Mouse (Mus musculus) ES-E14 (cell line): ENCODE measurements around the gene Tmem18.

ENCODE experiments used
- CHD2 ChIP-seq: IDR thresholded peaks from 2 replicates; pipeline ENCODE4 v1.6.1; 2014; ENCODE audit warnings: mild to moderate bottlenecking, low read depth, low read length, inconsistent platforms
- HCFC1 ChIP-seq: IDR thresholded peaks from 2 replicates; pipeline ENCODE4 v1.6.1; 2012; ENCODE audit warnings: low read length, inconsistent platforms, borderline replicate concordance; ENCODE audit not compliant: insufficient read depth
- MAFK ChIP-seq: IDR thresholded peaks from 2 replicates; pipeline ENCODE4 v1.6.1; 2014; ENCODE audit warnings: mild to moderate bottlenecking, low read depth, low read length, inconsistent platforms; ENCODE audit not compliant: insufficient read depth
- ZC3H11A ChIP-seq: IDR thresholded peaks from 2 replicates; pipeline ENCODE4 v1.6.1; 2012; ENCODE audit warnings: low read depth, mild to moderate bottlenecking, inconsistent platforms, low read length, borderline replicate concordance
- ZNF384 ChIP-seq: IDR thresholded peaks from 2 replicates; pipeline ENCODE4 v1.6.1; 2012; ENCODE audit warnings: low read depth, low read length, inconsistent platforms

DNA sequence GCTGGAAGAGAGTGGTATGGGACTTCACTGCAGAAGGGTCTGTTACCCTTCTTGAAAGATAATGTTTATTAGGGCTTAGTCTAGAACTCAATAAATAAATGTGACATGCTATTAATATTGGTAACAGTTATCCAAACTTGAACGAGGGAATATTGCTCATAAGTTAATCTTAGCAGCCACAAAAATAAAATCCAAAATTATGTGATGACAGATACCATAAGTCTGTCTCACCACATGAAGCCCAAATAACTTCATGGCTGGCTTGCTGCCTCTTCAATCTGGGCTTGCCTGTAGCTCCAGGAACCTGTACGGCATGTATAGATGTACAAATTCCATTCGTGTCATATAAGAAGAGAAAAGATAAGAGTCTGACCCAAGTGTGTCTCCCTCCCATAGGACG is 12.2 kb upstream of the Tmem18 start:
- TF ChIP-seq HCFC1 (no peak), MAFK (no peak), ZNF384 (no peak), ZC3H11A (no peak), CHD2 (no peak)
